Mouse (Mus musculus): ENCODE measurements around the gene Tet3. TPM values are rescaled to one million over a fixed set of nuclear protein-coding genes. Genes with fewer than 3 reads are reported as not detected.

Gene Tet3
- total and polyA plus RNA-seq, 2 experiments from 2014 or later = 30.8 to 41.9 TPM

GRCm38 (mm10) chr6:83423400-83424052, 35.4 kb downstream of the Tet3 start:
- no peak for ATAC-seq
- no peak for DNase-seq (ENCODE audit: low spot score)
- no peak for TF ChIP-seq CTCF (IDR thresholded peaks at IDR 0.05; ENCODE audit: low read depth)
- WGBS = 50% methylated on average over 8 of the region's 8 CpGs
- no peak overlapping the region for H3K9ac ChIP-seq (replicated peaks; ENCODE audit: low read length)
- H3K9me3 ChIP-seq (ENCODE audit: low read length) = no peaks in the 10 kb centered on the region
- no peaks in the 10 kb centered on the region for H3K27me3 ChIP-seq (ENCODE audit: insufficient read depth, low read length)
- no peak overlapping the region for H3K27ac ChIP-seq
- H3K4me3 ChIP-seq (ENCODE audit: low read length) = no peak overlapping the region
- peaks cover 13% of the 10 kb centered on the region; the same call in 1 of the 2 replicates for H3K4me1 ChIP-seq (ENCODE audit: insufficient read depth, low read length)
- no peaks in the 10 kb centered on the region for H3K36me3 ChIP-seq (ENCODE audit: insufficient read depth, low read length)
- H3K4me2 ChIP-seq (ENCODE audit: low read depth, low read length) = no peak overlapping the region

GRCm38 (mm10) chr6:83421866-83422649, 36.8 kb downstream of the Tet3 start:
- peaks cover 11% of the 10 kb centered on the region; the same call in 1 of the 2 replicates for H3K4me1 ChIP-seq (ENCODE audit: insufficient read depth, low read length)
- 21% methylated on average over 11 of the region's 11 CpGs for whole genome bisulfite sequencing
- no peak overlapping the region for H3K27ac ChIP-seq
- ATAC-seq (no peak), DNase-seq (ENCODE audit: low spot score) (no peak)
- no peaks in the 10 kb centered on the region for H3K9me3 ChIP-seq (ENCODE audit: low read length)
- no peaks in the 10 kb centered on the region for H3K27me3 ChIP-seq (ENCODE audit: insufficient read depth, low read length)
- TF ChIP-seq CTCF (IDR thresholded peaks at IDR 0.05; ENCODE audit: low read depth) = no peak
- H3K9ac ChIP-seq (replicated peaks; ENCODE audit: low read length) = no peak overlapping the region
- H3K36me3 ChIP-seq (ENCODE audit: insufficient read depth, low read length) = no peaks in the 10 kb centered on the region
- H3K4me3 ChIP-seq (ENCODE audit: low read length) = no peak overlapping the region
- no peak overlapping the region for H3K4me2 ChIP-seq (ENCODE audit: low read depth, low read length)

GRCm38 (mm10) chr6:83419516-83419915, 39.4 kb downstream of the Tet3 start:
- Histone ChIP-seq H3K27ac (no peak overlapping the region), H3K4me2 (ENCODE audit: low read depth, low read length) (no peak overlapping the region), H3K4me1 (ENCODE audit: insufficient read depth, low read length) (peaks cover 11% of the 10 kb centered on the region; the same call in 1 of the 2 replicates), H3K9me3 (ENCODE audit: low read length) (no peaks in the 10 kb centered on the region), H3K36me3 (ENCODE audit: insufficient read depth, low read length) (no peaks in the 10 kb centered on the region), H3K9ac (replicated peaks; ENCODE audit: low read length) (no peak overlapping the region), H3K27me3 (ENCODE audit: insufficient read depth, low read length) (no peaks in the 10 kb centered on the region), H3K4me3 (ENCODE audit: low read length) (no peak overlapping the region)
- ATAC-seq (no peak), DNase-seq (ENCODE audit: low spot score) (no peak)
- no peak for TF ChIP-seq CTCF (IDR thresholded peaks at IDR 0.05; ENCODE audit: low read depth)
- WGBS = 80% methylated on average over 3 of the region's 3 CpGs

- no peaks in the 10 kb centered on the region for H3K27me3 ChIP-seq (ENCODE audit: insufficient read depth, low read length)
- H3K9me3 ChIP-seq (ENCODE audit: low read length) = no peaks in the 10 kb centered on the region
- H3K4me3 ChIP-seq (ENCODE audit: low read length) = no peak overlapping the region
- H3K4me1 ChIP-seq (ENCODE audit: insufficient read depth, low read length) = peaks cover 19% of the 10 kb centered on the region
- no peak for ATAC-seq
- no peak for DNase-seq (ENCODE audit: low spot score)
- H3K4me2 ChIP-seq (ENCODE audit: low read depth, low read length) = no peak overlapping the region
- H3K27ac ChIP-seq = no peak overlapping the region
- 77% methylated on average over 3 of the region's 3 CpGs for WGBS
- no peak for TF ChIP-seq CTCF (IDR thresholded peaks at IDR 0.05; ENCODE audit: low read depth)
- no peak overlapping the region for H3K9ac ChIP-seq (replicated peaks; ENCODE audit: low read length)
- no peaks in the 10 kb centered on the region for H3K36me3 ChIP-seq (ENCODE audit: insufficient read depth, low read length)
Measured at GRCm38 (mm10) chr6:83417531-83417930, 41.4 kb downstream of the Tet3 start.

- no peak for TF ChIP-seq CTCF (IDR thresholded peaks at IDR 0.05; ENCODE audit: low read depth)
- 71% methylated on average over 2 of the region's 2 CpGs for WGBS
- peaks cover 20% of the 10 kb centered on the region for H3K4me1 ChIP-seq (ENCODE audit: insufficient read depth, low read length)
- H3K4me3 ChIP-seq (ENCODE audit: low read length) = no peak overlapping the region
- no peak overlapping the region for H3K9ac ChIP-seq (replicated peaks; ENCODE audit: low read length)
- no peak for DNase-seq (ENCODE audit: low spot score)
- no peaks in the 10 kb centered on the region for H3K27me3 ChIP-seq (ENCODE audit: insufficient read depth, low read length)
- H3K9me3 ChIP-seq (ENCODE audit: low read length) = no peaks in the 10 kb centered on the region
- H3K27ac ChIP-seq = no peak overlapping the region
- ATAC-seq = no peak
- H3K4me2 ChIP-seq (ENCODE audit: low read depth, low read length) = no peak overlapping the region
- no peaks in the 10 kb centered on the region for H3K36me3 ChIP-seq (ENCODE audit: insufficient read depth, low read length)
Measured at GRCm38 (mm10) chr6:83417104-83417502, 41.8 kb downstream of the Tet3 start.

- peak; percentile 43 for DNase-seq (ENCODE audit: low spot score)
Measured at GRCm38 (mm10) chr6:83416261-83417103, 42.4 kb downstream of the Tet3 start.

More at GRCm38 (mm10) chr6:83416261-83417103, 42.4 kb downstream of the Tet3 start:
- WGBS = 72% methylated on average over 3 of the region's 3 CpGs
- ATAC-seq = no peak
- Histone ChIP-seq H3K4me1 (ENCODE audit: insufficient read depth, low read length) (peaks cover 19% of the 10 kb centered on the region), H3K4me2 (ENCODE audit: low read depth, low read length) (no peak overlapping the region), H3K27me3 (ENCODE audit: insufficient read depth, low read length) (no peaks in the 10 kb centered on the region), H3K9me3 (ENCODE audit: low read length) (no peaks in the 10 kb centered on the region), H3K9ac (replicated peaks; ENCODE audit: low read length) (no peak overlapping the region), H3K36me3 (ENCODE audit: insufficient read depth, low read length) (no peaks in the 10 kb centered on the region), H3K27ac (no peak overlapping the region), H3K4me3 (ENCODE audit: low read length) (no peak overlapping the region)
- no peak for TF ChIP-seq CTCF (IDR thresholded peaks at IDR 0.05; ENCODE audit: low read depth)
